8 mouse cellular contexts compared by ENCODE assay signal in the genomic region with DNA sequence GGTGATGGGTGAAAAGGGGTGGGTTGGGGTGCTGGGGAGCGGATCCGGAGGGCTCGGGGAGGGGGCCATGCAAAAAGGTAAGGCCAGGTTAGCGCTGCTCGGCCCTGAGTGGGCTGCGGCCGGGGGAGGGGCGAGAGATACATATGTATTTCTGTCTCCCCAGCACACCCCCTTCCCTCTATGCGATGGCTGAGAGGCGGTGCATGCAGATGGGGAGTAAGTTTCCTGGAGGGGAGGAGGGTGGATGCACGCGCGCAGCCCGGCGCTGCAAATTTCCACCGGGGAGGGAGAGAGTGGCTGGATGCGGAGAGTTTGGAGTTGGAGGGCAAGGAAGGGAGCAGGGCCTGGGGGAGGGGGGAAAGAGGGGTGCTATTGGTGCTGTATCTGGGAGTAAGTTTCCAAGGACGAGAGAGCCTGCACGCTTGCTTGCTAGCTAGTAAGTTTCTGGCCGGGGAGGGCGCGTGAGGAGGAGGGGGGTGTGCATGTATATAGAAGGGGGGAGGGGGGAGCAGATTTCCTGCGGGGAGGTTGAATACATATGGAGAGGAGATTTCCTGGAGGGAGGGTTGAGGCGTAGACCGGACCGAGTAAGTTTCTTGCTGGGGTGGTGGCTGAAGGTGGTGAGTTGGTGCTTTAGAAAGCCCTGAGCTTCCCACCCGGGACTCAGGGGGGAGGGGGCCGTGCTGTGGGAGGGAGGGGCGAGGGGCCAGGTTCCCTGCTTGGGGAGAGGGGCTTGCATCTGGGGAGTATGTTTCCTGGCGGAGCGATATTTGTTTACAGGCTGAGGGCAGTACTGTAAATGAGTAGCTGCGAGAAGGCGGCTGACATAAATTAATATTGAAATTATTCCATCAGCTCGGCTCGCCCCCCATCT.
A peak's percentile ranks its signal among the peaks of the same experiment; 100 is the strongest.
DNase-seq lines count a peak whose midpoint lies in the region; ATAC-seq and TF ChIP-seq lines count a peak whose summit lies in the region.

No protein-coding gene starts in this region.

- ATAC-seq in embryonic facial prominence, embryonic 15.5 days (ENCODE audit: insufficient number of reproducible peaks, low FRiP score, low TSS enrichment, low read depth), result peak; percentile 70
- ATAC-seq in heart, embryonic 13.5 days (ENCODE audit: extremely low read depth, insufficient number of reproducible peaks, low FRiP score, low TSS enrichment), result 0 out of 2 replicates have a peak, but pooled peaks have one; percentile 42
- peak; percentile 38 for ATAC-seq in liver, embryonic 14.5 days (ENCODE audit: insufficient read depth)
- peak; percentile 51 for ATAC-seq in neural tube, embryonic 12.5 days (ENCODE audit: low FRiP score, low read depth)

- no peak for TF ChIP-seq EP300 in liver, embryonic 14.5 days (IDR thresholded peaks at IDR 0.05; ENCODE audit: low read depth)

- peak overlapping the region; percentile 60 for H3K4me3 ChIP-seq in C2C12 (ENCODE audit: insufficient read depth, poor library complexity, severe bottlenecking)
- H3K4me3 ChIP-seq in embryonic facial prominence, embryonic 15.5 days (replicated peaks), result peak overlapping the region; percentile 67
- H3K4me3 ChIP-seq in heart, embryonic 13.5 days, result peak overlapping the region; percentile 77
- H3K4me3 ChIP-seq in liver, embryonic 14.5 days (ENCODE audit: insufficient read depth in 1 of 2, low read depth in 2 of 2, low read length in 2 of 2), result peak overlapping the region; percentile 57 to 67
- H3K4me3 ChIP-seq in neural tube, embryonic 12.5 days, result peak overlapping the region; percentile 66

- H3K27me3 ChIP-seq in C2C12 (ENCODE audit: control insufficient read depth, insufficient read depth, insufficient read length), result no peaks in the 10 kb centered on the region
- no peaks in the 10 kb centered on the region for H3K27me3 ChIP-seq in embryonic facial prominence, embryonic 15.5 days
- H3K27me3 ChIP-seq in heart, embryonic 13.5 days (replicated peaks), result no peaks in the 10 kb centered on the region
- peaks cover 32% of the 10 kb centered on the region for H3K27me3 ChIP-seq in liver, embryonic 14.5 days (ENCODE audit: control insufficient read depth, insufficient read depth, low read length)
- H3K27me3 ChIP-seq in neural tube, embryonic 12.5 days (replicated peaks), result 0 out of 2 replicates have a peak, but pooled peaks cover 4% of the 10 kb centered on the region

- H3K4me1 ChIP-seq in embryonic facial prominence, embryonic 15.5 days, result peaks cover 48% of the 10 kb centered on the region
- H3K4me1 ChIP-seq in heart, embryonic 13.5 days, result peaks cover 49% of the 10 kb centered on the region
- H3K4me1 ChIP-seq in liver, embryonic 14.5 days (replicated peaks; ENCODE audit: control insufficient read depth in 2 of 2, insufficient read depth in 2 of 2, low read length in 1 of 2), result peaks cover 0 to 5% of the 10 kb centered on the region in 2 experiments; a peak in 1 of 4 replicates
- H3K4me1 ChIP-seq in neural tube, embryonic 12.5 days, result peaks cover 37% of the 10 kb centered on the region

- under 1% methylated on average over 35 of the region's 35 CpGs for WGBS in embryonic facial prominence, embryonic 15.5 days
- WGBS in heart, embryonic 13.5 days, result 1% methylated on average over 35 of the region's 35 CpGs
- WGBS in liver, embryonic 14.5 days (ENCODE audit: insufficient replicate concordance), result under 1% methylated on average over 33 of the region's 35 CpGs
- WGBS in neural tube, embryonic 12.5 days, result 2% methylated on average over 35 of the region's 35 CpGs

- peak overlapping the region; percentile 99 for H3K27ac ChIP-seq in embryonic facial prominence, embryonic 15.5 days (replicated peaks)
- H3K27ac ChIP-seq in heart, embryonic 13.5 days (replicated peaks), result peak overlapping the region; percentile 95
- no peak overlapping the region for H3K27ac ChIP-seq in liver, embryonic 14.5 days
- H3K27ac ChIP-seq in neural tube, embryonic 12.5 days, result peak overlapping the region; percentile 95

- H3K79me3 ChIP-seq in C2C12 (ENCODE audit: low read depth), result peaks cover 13% of the 10 kb centered on the region

- H3K4me2 ChIP-seq in embryonic facial prominence, embryonic 15.5 days (replicated peaks), result peak overlapping the region; percentile 86
- H3K4me2 ChIP-seq in heart, embryonic 13.5 days, result peak overlapping the region; percentile 81
- peak overlapping the region; percentile 77 for H3K4me2 ChIP-seq in liver, embryonic 14.5 days (ENCODE audit: low read depth)
- peak overlapping the region; percentile 84 for H3K4me2 ChIP-seq in neural tube, embryonic 12.5 days (replicated peaks)

- peak overlapping the region; percentile 72 for H3ac ChIP-seq in C2C12 (ENCODE audit: control insufficient read depth, insufficient read length, low read depth)

- no peaks in the 10 kb centered on the region for H3K36me3 ChIP-seq in C2C12 (ENCODE audit: control insufficient read depth, insufficient read depth)
- no peaks in the 10 kb centered on the region for H3K36me3 ChIP-seq in embryonic facial prominence, embryonic 15.5 days
- H3K36me3 ChIP-seq in heart, embryonic 13.5 days, result peaks cover 4% of the 10 kb centered on the region; the same call in 1 of the 2 replicates
- no peaks in the 10 kb centered on the region for H3K36me3 ChIP-seq in liver, embryonic 14.5 days (replicated peaks; ENCODE audit: control insufficient read depth, insufficient read depth, low read depth)
- H3K36me3 ChIP-seq in neural tube, embryonic 12.5 days, result no peaks in the 10 kb centered on the region

- peak; percentile 72 for DNase-seq in adrenal gland, adult 8-10 months
- peak; percentile 81 for DNase-seq in kidney, postnatal 10 days
- DNase-seq in liver, embryonic 14.5 days (ENCODE audit: low read depth in 3 of 3, low spot score in 3 of 3), result no peak
- peak; percentile 80 for DNase-seq in thymus, postnatal 0 days (ENCODE audit: low spot score)

- H3K9ac ChIP-seq in embryonic facial prominence, embryonic 15.5 days, result peak overlapping the region; percentile 53
- H3K9ac ChIP-seq in heart, embryonic 13.5 days, result peak overlapping the region; percentile 95
- H3K9ac ChIP-seq in liver, embryonic 14.5 days (replicated peaks), result no peak overlapping the region; the same call in 1 of the 2 replicates
- peak overlapping the region; percentile 86 for H3K9ac ChIP-seq in neural tube, embryonic 12.5 days

- TF ChIP-seq CTCF in C2C12 (IDR thresholded peaks at IDR 0.05; ENCODE audit: control insufficient read depth, insufficient read depth, insufficient read length), result no peak
- no peak for TF ChIP-seq CTCF in liver, embryonic 14.5 days (IDR thresholded peaks at IDR 0.05; ENCODE audit: low read depth)

- H3K79me2 ChIP-seq in C2C12 (ENCODE audit: control insufficient read depth, insufficient read depth), result peaks cover 51% of the 10 kb centered on the region

- H3K9me3 ChIP-seq in embryonic facial prominence, embryonic 15.5 days (replicated peaks), result no peaks in the 10 kb centered on the region
- no peaks in the 10 kb centered on the region for H3K9me3 ChIP-seq in heart, embryonic 13.5 days
- no peaks in the 10 kb centered on the region for H3K9me3 ChIP-seq in liver, embryonic 14.5 days (ENCODE audit: control insufficient read depth, low read length)
- H3K9me3 ChIP-seq in neural tube, embryonic 12.5 days, result no peaks in the 10 kb centered on the region

TF ChIP-seq in C2C12, 6 proteins besides CTCF, POLR2A, EP300 and RAD21:
- no peak for TF ChIP-seq FOSL1 (IDR thresholded peaks at IDR 0.05; ENCODE audit: insufficient read depth, low read length, poor library complexity, severe bottlenecking)
- no peak for TF ChIP-seq MYOG (IDR thresholded peaks at IDR 0.05; ENCODE audit: control insufficient read depth, extremely low read depth, insufficient read length)
- no peak for TF ChIP-seq MAX (IDR thresholded peaks at IDR 0.05)
- TF ChIP-seq CEBPB (IDR thresholded peaks at IDR 0.05; ENCODE audit: low read depth), result no peak
- TF ChIP-seq USF1 (IDR thresholded peaks at IDR 0.05; ENCODE audit: low read depth), result no peak
- TF ChIP-seq MYOD1 (IDR thresholded peaks at IDR 0.05; ENCODE audit: control insufficient read depth, insufficient read length, low read depth), result no peak

Comparison
In these comparisons a context has a peak if more than half of its experiments do, and no peak if none do; other contexts are left out.
1. DNase-seq: peak in adrenal gland, adult 8-10 months (single experiment), kidney, postnatal 10 days (single experiment) and thymus, postnatal 0 days (single experiment); none in liver, embryonic 14.5 days (0 of 3).
2. Peak in every context shown above with its lines, with median percentiles within 50 percentile points of each other: H3K4me3 ChIP-seq, ATAC-seq and H3K4me2 ChIP-seq.